Mouse (Mus musculus): ENCODE data around the gene Cd3e.

GRCm38 (mm10) chr9:44986242-44986781 lies 23.1 kb downstream of the Cd3e start:
- TF ChIP-seq CTCF (IDR thresholded peaks at IDR 0.05; ENCODE audit: low read depth): no peak
- no peak for TF ChIP-seq EP300 (IDR thresholded peaks at IDR 0.05; ENCODE audit: low read depth)
